Mouse (Mus musculus): ENCODE measurements at regions not wholly inside any gene's neighbourhood (a gene's known extent, or its start where the extent isn't known, plus 50 kb on each side); places are given as distances from the start of the nearest gene placed in this dataset.
A peak's percentile ranks its signal among the peaks of the same experiment; 100 is the strongest.

- Histone ChIP-seq H3K27ac (no peak overlapping the region), H3K27me3 (no peaks in the 10 kb centered on the region), H3K36me3 (ENCODE audit: poor library complexity, severe bottlenecking) (no peaks in the 10 kb centered on the region), H3K9ac (no peak overlapping the region), H3K9me3 (replicated peaks) (no peaks in the 10 kb centered on the region), H3K4me3 (no peak overlapping the region), H3K4me2 (no peak overlapping the region), H3K4me1 (no peaks in the 10 kb centered on the region)
- WGBS, result 71% methylated on average over 4 of the region's 4 CpGs
- ATAC-seq, result no peak
These were observed 560.1 kb upstream of the Cdh18 start for GRCm38 (mm10) chr15:21988676-21989075.

- no peaks in the 10 kb centered on the region for H3K9me3 ChIP-seq (replicated peaks)
- H3K36me3 ChIP-seq (ENCODE audit: poor library complexity, severe bottlenecking), result no peaks in the 10 kb centered on the region
- H3K27ac ChIP-seq, result no peak overlapping the region
- no peaks in the 10 kb centered on the region for H3K27me3 ChIP-seq
- no peak overlapping the region for H3K4me3 ChIP-seq
- H3K4me1 ChIP-seq, result no peaks in the 10 kb centered on the region
- 90% methylated on average over 2 of the region's 2 CpGs for WGBS
- H3K9ac ChIP-seq, result no peak overlapping the region
- H3K4me2 ChIP-seq, result no peak overlapping the region
- no peak for ATAC-seq
These were observed 555.5 kb upstream of the Cdh18 start for GRCm38 (mm10) chr15:21993309-21993708.

- Histone ChIP-seq H3K4me2 (no peak overlapping the region), H3K4me1 (no peaks in the 10 kb centered on the region), H3K36me3 (ENCODE audit: poor library complexity, severe bottlenecking) (no peaks in the 10 kb centered on the region), H3K4me3 (no peak overlapping the region), H3K9me3 (replicated peaks) (no peaks in the 10 kb centered on the region), H3K9ac (no peak overlapping the region), H3K27ac (no peak overlapping the region), H3K27me3 (no peaks in the 10 kb centered on the region)
- 69% methylated on average over 3 of the region's 3 CpGs for WGBS
- ATAC-seq, result no peak
These were observed 553.5 kb upstream of the Cdh18 start for GRCm38 (mm10) chr15:21995121-21995826.

- WGBS, result 81% methylated on average over 2 of the region's 2 CpGs
- H3K36me3 ChIP-seq (ENCODE audit: poor library complexity, severe bottlenecking), result no peaks in the 10 kb centered on the region
- no peak overlapping the region for H3K27ac ChIP-seq
- no peak for ATAC-seq
- no peak overlapping the region for H3K4me2 ChIP-seq
- H3K4me1 ChIP-seq, result no peaks in the 10 kb centered on the region
- no peaks in the 10 kb centered on the region for H3K9me3 ChIP-seq (replicated peaks)
- no peak overlapping the region for H3K9ac ChIP-seq
- H3K27me3 ChIP-seq, result no peaks in the 10 kb centered on the region
- no peak overlapping the region for H3K4me3 ChIP-seq
These were observed 528.8 kb upstream of the Cdh18 start for GRCm38 (mm10) chr15:22019977-22020376.

- no peak overlapping the region for H3K4me2 ChIP-seq
- H3K4me3 ChIP-seq, result no peak overlapping the region
- no peaks in the 10 kb centered on the region for H3K27me3 ChIP-seq
- no peaks in the 10 kb centered on the region for H3K36me3 ChIP-seq (ENCODE audit: poor library complexity, severe bottlenecking)
- no peak overlapping the region for H3K27ac ChIP-seq
- 54% methylated on average over 3 of the region's 3 CpGs for WGBS
- H3K9ac ChIP-seq, result no peak overlapping the region
- no peaks in the 10 kb centered on the region for H3K4me1 ChIP-seq
- H3K9me3 ChIP-seq (replicated peaks), result no peaks in the 10 kb centered on the region
- no peak for ATAC-seq
These were observed 518.6 kb upstream of the Cdh18 start for GRCm38 (mm10) chr15:22030215-22030614.

- no peak overlapping the region for H3K27ac ChIP-seq
- no peaks in the 10 kb centered on the region for H3K36me3 ChIP-seq (ENCODE audit: poor library complexity, severe bottlenecking)
- no peak for ATAC-seq
- H3K27me3 ChIP-seq, result no peaks in the 10 kb centered on the region
- no peak overlapping the region for H3K4me2 ChIP-seq
- no peak overlapping the region for H3K9ac ChIP-seq
- no peaks in the 10 kb centered on the region for H3K9me3 ChIP-seq (replicated peaks)
- H3K4me3 ChIP-seq, result no peak overlapping the region
- H3K4me1 ChIP-seq, result no peaks in the 10 kb centered on the region
These were observed 502.4 kb upstream of the Cdh18 start for GRCm38 (mm10) chr15:22046423-22046822.

- Histone ChIP-seq H3K9me3 (replicated peaks) (no peaks in the 10 kb centered on the region), H3K27ac (no peak overlapping the region), H3K36me3 (ENCODE audit: poor library complexity, severe bottlenecking) (no peaks in the 10 kb centered on the region), H3K4me3 (no peak overlapping the region), H3K27me3 (no peaks in the 10 kb centered on the region), H3K9ac (no peak overlapping the region), H3K4me1 (no peaks in the 10 kb centered on the region), H3K4me2 (no peak overlapping the region)
- no peak for ATAC-seq
- WGBS, result 78% methylated on average over 4 of the region's 4 CpGs
These were observed 501.8 kb upstream of the Cdh18 start for GRCm38 (mm10) chr15:22046877-22047478.

- WGBS, result 54% methylated on average over 3 of the region's 3 CpGs
- H3K9ac ChIP-seq, result no peak overlapping the region
- no peaks in the 10 kb centered on the region for H3K27me3 ChIP-seq
- no peaks in the 10 kb centered on the region for H3K9me3 ChIP-seq (replicated peaks)
- H3K4me2 ChIP-seq, result no peak overlapping the region
- H3K36me3 ChIP-seq (ENCODE audit: poor library complexity, severe bottlenecking), result no peaks in the 10 kb centered on the region
- no peak overlapping the region for H3K4me3 ChIP-seq
- no peaks in the 10 kb centered on the region for H3K4me1 ChIP-seq
- ATAC-seq, result no peak
- H3K27ac ChIP-seq, result no peak overlapping the region
These were observed 462.0 kb upstream of the Cdh18 start for GRCm38 (mm10) chr15:22086856-22087255.

- Histone ChIP-seq H3K4me2 (no peak overlapping the region), H3K36me3 (ENCODE audit: poor library complexity, severe bottlenecking) (no peaks in the 10 kb centered on the region), H3K4me1 (no peaks in the 10 kb centered on the region), H3K27me3 (no peaks in the 10 kb centered on the region), H3K9ac (no peak overlapping the region), H3K9me3 (replicated peaks) (no peaks in the 10 kb centered on the region), H3K27ac (no peak overlapping the region), H3K4me3 (no peak overlapping the region)
- no peak for ATAC-seq
- WGBS, result 93% methylated on average over 1 of the region's 1 CpGs
These were observed 427.1 kb upstream of the Cdh18 start for GRCm38 (mm10) chr15:22121746-22122145.

- H3K9me3 ChIP-seq (replicated peaks), result no peaks in the 10 kb centered on the region
- no peak overlapping the region for H3K9ac ChIP-seq
- H3K4me3 ChIP-seq, result no peak overlapping the region
- H3K27ac ChIP-seq, result no peak overlapping the region
- H3K36me3 ChIP-seq (ENCODE audit: poor library complexity, severe bottlenecking), result no peaks in the 10 kb centered on the region
- ATAC-seq, result peak; percentile 91
- H3K4me2 ChIP-seq, result no peak overlapping the region
- 29% methylated on average over 4 of the region's 4 CpGs for whole genome bisulfite sequencing
- peaks cover 10% of the 10 kb centered on the region for H3K4me1 ChIP-seq
- no peaks in the 10 kb centered on the region for H3K27me3 ChIP-seq
These were observed 396.8 kb upstream of the Cdh18 start for GRCm38 (mm10) chr15:22151894-22152494.

- Histone ChIP-seq H3K4me2 (no peak overlapping the region), H3K36me3 (ENCODE audit: poor library complexity, severe bottlenecking) (no peaks in the 10 kb centered on the region), H3K27me3 (no peaks in the 10 kb centered on the region), H3K9ac (no peak overlapping the region), H3K4me1 (peaks cover 10% of the 10 kb centered on the region), H3K4me3 (no peak overlapping the region), H3K27ac (no peak overlapping the region), H3K9me3 (replicated peaks) (no peaks in the 10 kb centered on the region)
- WGBS, result 8% methylated on average over 1 of the region's 1 CpGs
- peak; percentile 31; the same call in 1 of the 2 replicates for ATAC-seq
These were observed 396.1 kb upstream of the Cdh18 start for GRCm38 (mm10) chr15:22152678-22153077.

- Histone ChIP-seq H3K9ac (no peak overlapping the region), H3K36me3 (ENCODE audit: poor library complexity, severe bottlenecking) (no peaks in the 10 kb centered on the region), H3K4me2 (no peak overlapping the region), H3K9me3 (replicated peaks) (no peaks in the 10 kb centered on the region), H3K27me3 (no peaks in the 10 kb centered on the region), H3K27ac (no peak overlapping the region), H3K4me1 (no peaks in the 10 kb centered on the region), H3K4me3 (no peak overlapping the region)
- ATAC-seq, result no peak
- whole genome bisulfite sequencing, result 67% methylated on average over 5 of the region's 5 CpGs
These were observed 378.5 kb upstream of the Cdh18 start for GRCm38 (mm10) chr15:22170302-22170701.
